Mouse (Mus musculus) C2C12 (cell line): ENCODE measurements around the gene Strc. TPM values are rescaled to one million over a fixed set of nuclear protein-coding genes. Genes with fewer than 3 reads are reported as not detected.

Source experiments
- H3K27me3 ChIP-seq: one replicate; pipeline ENCODE4 v1.6.1; 2011; ENCODE audit not compliant: control insufficient read depth, insufficient read depth, insufficient read length
- H3K36me3 ChIP-seq: one replicate; pipeline ENCODE4 v1.6.1; 2011; ENCODE audit not compliant: control insufficient read depth, insufficient read depth
- H3K4me3 ChIP-seq: one replicate; pipeline ENCODE4 v1.5.1; 2011; ENCODE audit warnings: mild to moderate bottlenecking, control low read depth; ENCODE audit not compliant: poor library complexity, insufficient read depth, severe bottlenecking
- H3K79me2 ChIP-seq: one replicate; pipeline ENCODE4 v1.6.1; 2011; ENCODE audit not compliant: control insufficient read depth, insufficient read depth
- H3K79me3 ChIP-seq: one replicate; pipeline ENCODE4 v1.6.1; 2011; ENCODE audit warnings: low read depth, control low read depth
- H3ac ChIP-seq: one replicate; pipeline ENCODE3; 2011; ENCODE audit warnings: low read depth; ENCODE audit not compliant: control insufficient read depth, insufficient read length
- CEBPB ChIP-seq: IDR thresholded peaks from one replicate; pipeline ENCODE4 v1.6.1; 2011; ENCODE audit warnings: low read depth, mild to moderate bottlenecking, control low read depth, moderate library complexity
- CTCF ChIP-seq: IDR thresholded peaks from one replicate; pipeline ENCODE4 v1.5.1; 2011; ENCODE audit not compliant: control insufficient read depth, insufficient read depth, insufficient read length
- FOSL1 ChIP-seq: IDR thresholded peaks from one replicate; pipeline ENCODE4 v1.8.0; 2011; ENCODE audit warnings: mild to moderate bottlenecking, low read length; ENCODE audit not compliant: poor library complexity, insufficient read depth, severe bottlenecking
- MAX ChIP-seq: IDR thresholded peaks from one replicate; pipeline ENCODE4 v1.6.1; 2011; ENCODE audit warnings: mild to moderate bottlenecking, control low read depth
- MYOD1 ChIP-seq: IDR thresholded peaks from one replicate; pipeline ENCODE4 v1.6.1; 2011; ENCODE audit warnings: low read depth; ENCODE audit not compliant: control insufficient read depth, insufficient read length
- MYOG ChIP-seq: IDR thresholded peaks from one replicate; pipeline ENCODE4 v1.6.1; 2011; ENCODE audit not compliant: control insufficient read depth, insufficient read length; ENCODE audit errors: extremely low read depth
- USF1 ChIP-seq: IDR thresholded peaks from one replicate; pipeline ENCODE4 v1.6.1; 2011; ENCODE audit warnings: low read depth, mild to moderate bottlenecking, control low read depth, moderate library complexity
- polyA plus RNA-seq: library from polyadenylated mRNA; unstranded; fragments of >200 nt; fragmentation: generic; extraction: Trizol; gene quantifications from one replicate; pipeline ENCODE4 v1.2.1, GENCODE M21; 2012; ENCODE audit warnings: missing spikeins

Gene Strc
- polyA plus RNA-seq, 1 experiment, result not detected

DNA sequence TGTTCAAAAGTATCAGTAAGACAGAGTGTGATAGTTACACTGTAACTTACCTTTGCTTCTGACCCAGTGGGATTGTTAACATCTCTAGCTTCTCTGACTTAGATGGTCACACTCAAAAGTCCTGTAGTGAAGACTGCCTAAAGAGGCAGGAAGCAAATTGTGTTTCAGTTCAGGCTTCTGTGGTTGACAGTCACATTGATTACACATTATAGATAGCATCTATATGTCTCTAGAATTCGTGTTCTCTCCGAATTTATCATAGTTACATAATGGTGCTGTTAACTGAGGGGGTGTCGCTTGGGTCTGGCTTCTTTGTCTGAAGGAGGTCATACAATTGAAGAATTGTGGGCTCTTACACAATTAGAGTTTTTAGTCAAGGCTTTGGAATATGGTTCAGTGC lies 28.1 kb upstream of the Strc start:
- H3K4me3 ChIP-seq, result peak overlapping the region; percentile 95

DNA sequence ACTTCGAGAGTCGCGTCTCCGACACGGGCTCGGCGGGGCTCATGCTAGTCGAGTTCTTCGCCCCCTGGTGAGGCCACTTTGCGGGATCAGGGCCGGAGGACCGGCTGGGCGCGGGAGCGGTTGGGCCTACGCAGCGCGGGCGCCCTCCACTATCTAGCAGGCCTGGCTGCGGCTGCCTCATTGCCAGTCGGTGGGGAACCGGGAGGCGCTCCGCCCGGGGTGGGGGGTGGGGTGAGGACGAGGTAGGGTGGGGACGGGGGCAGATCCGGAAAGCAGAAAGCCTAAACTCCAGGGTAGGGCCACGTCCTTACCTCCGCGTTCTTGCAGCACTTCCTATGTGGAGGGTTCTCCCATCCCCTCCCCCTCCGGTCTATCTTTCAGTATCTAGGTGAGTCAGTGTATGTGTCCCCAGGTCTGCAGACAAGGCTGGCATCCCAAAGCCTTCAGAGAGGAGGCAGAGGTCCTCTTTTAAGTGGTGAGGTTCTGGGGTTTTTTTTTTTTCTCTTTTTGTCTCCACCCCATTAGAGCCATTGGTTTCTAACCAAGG lies 27.2 kb upstream of the Strc start:
- TF ChIP-seq MYOD1, result no peak
- no peak for TF ChIP-seq FOSL1
- no peak for TF ChIP-seq CEBPB
- TF ChIP-seq CTCF, result no peak
- no peak for TF ChIP-seq USF1
- no peak for TF ChIP-seq MYOG
- no peak for TF ChIP-seq MAX
- Histone ChIP-seq H3K79me2 (peaks cover 68% of the 10 kb centered on the region), H3K4me3 (peak overlapping the region; percentile 95), H3K36me3 (peaks cover 43% of the 10 kb centered on the region), H3ac (peak overlapping the region; percentile 99), H3K27me3 (no peaks in the 10 kb centered on the region), H3K79me3 (peaks cover 53% of the 10 kb centered on the region)

More for the DNA sequence above, 28.1 kb upstream of the Strc start:
- Histone ChIP-seq H3K79me3 (peaks cover 59% of the 10 kb centered on the region), H3K36me3 (peaks cover 51% of the 10 kb centered on the region), H3K27me3 (no peaks in the 10 kb centered on the region), H3ac (peak overlapping the region; percentile 18), H3K79me2 (peaks cover 77% of the 10 kb centered on the region)
- no peak for TF ChIP-seq USF1
- no peak for TF ChIP-seq CTCF
- TF ChIP-seq MYOD1, result no peak
- TF ChIP-seq MAX, result no peak
- no peak for TF ChIP-seq MYOG
- TF ChIP-seq CEBPB, result no peak
- no peak for TF ChIP-seq FOSL1

DNA sequence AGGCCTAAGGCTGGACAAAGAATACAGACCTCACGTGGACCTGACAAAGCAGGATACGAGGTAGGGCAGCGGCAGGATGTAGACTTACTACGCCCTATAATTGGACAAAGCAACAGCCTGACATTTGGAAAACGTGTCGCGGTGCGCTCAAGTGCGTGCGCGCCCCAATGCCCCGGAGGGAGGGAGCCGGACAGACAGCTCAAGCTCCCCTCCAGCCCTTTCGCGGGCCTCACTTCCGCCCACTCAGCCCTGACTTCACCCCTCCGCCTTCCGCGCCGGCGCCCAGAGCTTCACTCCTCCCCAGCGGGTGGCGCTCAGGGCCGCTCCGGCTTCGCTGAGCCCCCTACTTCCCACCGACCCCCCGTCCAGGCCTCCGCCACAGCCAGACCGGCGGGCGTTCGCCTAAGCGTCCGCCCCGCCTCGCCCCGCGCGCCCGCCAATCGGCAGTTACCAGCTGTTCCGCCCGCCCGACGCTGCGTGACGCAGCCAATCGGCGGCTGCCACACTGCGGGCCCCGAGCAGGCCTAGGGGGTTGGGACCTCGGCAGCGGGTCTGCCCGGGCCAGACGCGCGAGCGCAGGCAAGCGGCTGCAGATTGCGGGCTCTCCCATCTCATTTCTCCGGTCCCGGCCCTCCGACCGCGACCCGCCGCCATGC lies 26.5 kb upstream of the Strc start, which contains the start of the genes Pdia3 and Catsper2:
Pdia3 (plus strand) TSS at position 389 of the 656 bp plus-strand sequence.
Catsper2 (minus strand) TSS at position 406 of the 656 bp plus-strand sequence.
- H3K79me2 ChIP-seq, result peaks cover 61% of the 10 kb centered on the region

DNA sequence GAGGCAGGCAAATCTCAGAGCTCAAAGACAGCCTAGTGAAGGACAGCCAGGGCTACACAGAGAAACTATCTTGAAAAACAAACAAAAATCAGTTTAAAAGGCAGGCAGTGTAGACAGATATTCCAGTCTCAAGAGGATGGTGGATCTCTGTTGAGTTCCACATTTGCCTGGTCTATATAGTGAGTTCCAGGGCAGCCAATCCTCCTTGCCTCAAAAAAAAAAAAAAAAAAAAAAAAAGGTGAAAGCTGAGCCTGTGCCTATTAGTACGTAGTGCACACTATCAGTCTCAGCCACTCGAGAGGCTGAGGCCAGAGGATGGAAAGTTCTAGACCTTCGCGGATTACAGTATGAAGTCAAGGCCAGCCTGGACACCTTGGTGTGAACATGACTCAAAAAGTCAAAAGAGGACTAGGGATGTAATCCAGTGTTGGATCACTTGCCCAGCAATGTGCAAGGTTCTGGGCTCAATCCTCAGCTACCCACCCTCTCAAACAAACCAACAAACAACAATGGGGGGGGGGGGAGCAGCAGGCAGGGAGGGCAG lies 25.9 kb upstream of the Strc start:
- H3K36me3 ChIP-seq, result peaks cover 30% of the 10 kb centered on the region
- TF ChIP-seq FOSL1 (no peak), USF1 (no peak), CEBPB (no peak), MYOD1 (no peak), MYOG (no peak), CTCF (no peak), MAX (no peak)
- H3K4me3 ChIP-seq, result peak overlapping the region; percentile 95
- peaks cover 55% of the 10 kb centered on the region for H3K79me2 ChIP-seq
- peaks cover 40% of the 10 kb centered on the region for H3K79me3 ChIP-seq
- no peaks in the 10 kb centered on the region for H3K27me3 ChIP-seq
- peak overlapping the region; percentile 60 for H3ac ChIP-seq

More for the DNA sequence above, 26.5 kb upstream of the Strc start, which contains the start of the genes Pdia3 and Catsper2:
- TF ChIP-seq MAX (peak; percentile 78), FOSL1 (no peak), CTCF (peak; percentile 49), MYOD1 (no peak)
- peak within 1 kb of the TSS; percentile 99 for H3ac ChIP-seq
- H3K79me3 ChIP-seq, result peaks cover 46% of the 10 kb centered on the region
- peaks cover 36% of the 10 kb centered on the region for H3K36me3 ChIP-seq
- H3K4me3 ChIP-seq, result peak within 1 kb of the TSS; percentile 95
- H3K27me3 ChIP-seq, result no peaks in the 10 kb centered on the region

DNA sequence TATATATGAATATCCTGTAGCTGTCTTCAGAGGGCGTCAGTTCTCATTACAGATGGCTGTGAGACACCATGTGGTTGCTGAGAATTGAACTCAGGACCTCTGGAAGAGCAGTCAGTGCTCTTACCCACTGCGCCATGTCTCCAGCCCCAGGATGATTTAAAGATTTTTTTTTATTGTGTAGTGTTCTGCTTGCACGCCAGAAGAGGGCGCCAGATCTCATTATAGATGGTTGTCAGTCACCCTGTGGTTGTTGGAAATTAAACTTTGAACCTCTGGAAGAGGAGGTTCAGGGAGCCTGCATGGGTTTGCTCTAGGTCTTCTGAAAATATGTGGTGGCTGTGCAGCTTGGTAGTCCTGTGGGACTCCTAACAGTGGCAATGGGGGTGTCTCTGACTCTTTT lies 21.2 kb upstream of the Strc start:
- no peaks in the 10 kb centered on the region for H3K79me3 ChIP-seq
- no peaks in the 10 kb centered on the region for H3K36me3 ChIP-seq
- H3K79me2 ChIP-seq, result peaks cover 13% of the 10 kb centered on the region
- H3K27me3 ChIP-seq, result no peaks in the 10 kb centered on the region
- H3ac ChIP-seq, result no peak overlapping the region
- TF ChIP-seq CTCF, result peak; percentile 4
- no peak for TF ChIP-seq MAX
- no peak overlapping the region for H3K4me3 ChIP-seq

DNA sequence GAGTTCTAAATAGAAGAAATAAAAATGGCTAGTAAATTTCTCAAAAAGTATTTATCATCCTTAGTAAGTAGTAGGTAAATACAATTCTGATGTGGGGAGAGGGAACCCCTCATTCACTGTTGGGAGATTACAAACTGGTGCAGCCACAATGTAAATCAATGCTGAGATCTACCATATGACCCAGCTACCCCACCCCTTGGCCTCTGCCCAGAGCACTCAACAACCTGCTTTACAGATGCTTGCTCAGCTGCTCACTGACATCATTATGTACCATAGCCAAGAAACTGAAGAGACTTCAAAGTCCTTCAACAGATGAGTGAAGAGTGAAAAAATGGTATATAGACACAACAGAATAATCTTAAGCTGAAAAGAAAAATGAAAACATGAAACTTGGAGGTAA lies 16.3 kb upstream of the Strc start:
- no peak overlapping the region for H3ac ChIP-seq
- no peaks in the 10 kb centered on the region for H3K79me2 ChIP-seq

More for the DNA sequence above, 16.3 kb upstream of the Strc start:
- H3K27me3 ChIP-seq, result no peaks in the 10 kb centered on the region
- no peak overlapping the region for H3K4me3 ChIP-seq
- H3K79me3 ChIP-seq, result no peaks in the 10 kb centered on the region
- TF ChIP-seq MYOG (no peak), MYOD1 (peak; percentile 21)
- no peaks in the 10 kb centered on the region for H3K36me3 ChIP-seq
